Mouse (Mus musculus) C2C12 (cell line): Measurements from ENCODE around the gene Glod4.

ENCODE experiments used
- CEBPB ChIP-seq: IDR thresholded peaks from one replicate; pipeline ENCODE4 v1.6.1; 2011; ENCODE audit warnings: low read depth, mild to moderate bottlenecking, control low read depth, moderate library complexity
- CTCF ChIP-seq: IDR thresholded peaks from one replicate; pipeline ENCODE4 v1.5.1; 2011; ENCODE audit not compliant: control insufficient read depth, insufficient read depth, insufficient read length
- FOSL1 ChIP-seq: IDR thresholded peaks from one replicate; pipeline ENCODE4 v1.8.0; 2011; ENCODE audit warnings: mild to moderate bottlenecking, low read length; ENCODE audit not compliant: poor library complexity, insufficient read depth, severe bottlenecking
- MAX ChIP-seq: IDR thresholded peaks from one replicate; pipeline ENCODE4 v1.6.1; 2011; ENCODE audit warnings: mild to moderate bottlenecking, control low read depth
- MYOD1 ChIP-seq: IDR thresholded peaks from one replicate; pipeline ENCODE4 v1.6.1; 2011; ENCODE audit warnings: low read depth; ENCODE audit not compliant: control insufficient read depth, insufficient read length
- MYOG ChIP-seq: IDR thresholded peaks from one replicate; pipeline ENCODE4 v1.6.1; 2011; ENCODE audit not compliant: control insufficient read depth, insufficient read length; ENCODE audit errors: extremely low read depth
- USF1 ChIP-seq: IDR thresholded peaks from one replicate; pipeline ENCODE4 v1.6.1; 2011; ENCODE audit warnings: low read depth, mild to moderate bottlenecking, control low read depth, moderate library complexity

DNA sequence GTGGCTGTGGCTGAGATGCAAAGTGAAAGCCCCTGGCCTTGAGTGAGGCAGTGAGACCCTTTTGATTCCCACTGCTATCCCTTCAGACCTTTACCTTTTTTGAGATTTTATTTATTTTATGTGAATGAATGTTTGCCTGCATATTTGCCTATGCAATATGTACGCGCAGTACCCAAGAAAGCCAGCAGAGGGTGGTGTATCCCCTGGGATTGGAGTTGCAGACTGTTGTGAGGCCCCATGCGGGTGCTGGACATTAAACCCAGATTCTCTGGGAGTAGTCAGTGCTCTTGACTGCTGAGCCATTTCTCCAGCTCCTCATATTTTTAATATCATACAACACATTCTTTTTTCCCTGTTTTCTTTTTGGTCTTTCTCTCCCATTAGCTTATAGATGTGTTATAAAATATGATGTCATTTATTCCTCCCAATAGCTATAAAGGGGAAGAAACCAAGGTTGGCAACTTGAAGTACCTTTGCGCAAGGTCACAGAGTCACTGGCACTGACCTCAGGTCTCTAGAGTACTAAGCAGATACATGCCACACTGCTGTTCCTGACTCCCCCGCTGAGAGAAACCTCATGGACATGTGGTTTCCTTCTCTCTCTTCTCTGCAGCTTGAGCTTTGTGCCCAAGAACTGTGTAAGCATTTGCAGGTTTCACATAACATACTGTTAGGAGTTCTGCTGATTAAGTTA is 157.5 kb downstream of the Glod4 start:
- TF ChIP-seq USF1 (no peak), CTCF (peak; percentile 1), CEBPB (no peak), FOSL1 (no peak), MYOD1 (no peak), MYOG (no peak), MAX (no peak)
